Mouse (Mus musculus): Measurements from ENCODE around the gene Il1r1.

Il1r1 gene

GRCm38 (mm10) chr1:40231116-40231515 lies 6.2 kb downstream of the Il1r1 start:
- no peak for DNase-seq (ENCODE audit: low read depth, low spot score)

- no peak for DNase-seq (ENCODE audit: low read depth, low spot score)
These were observed 8.3 kb downstream of the Il1r1 start for GRCm38 (mm10) chr1:40233217-40233616.

GRCm38 (mm10) chr1:40233621-40234020 lies 8.7 kb downstream of the Il1r1 start:
- DNase-seq (ENCODE audit: low read depth, low spot score) = no peak

GRCm38 (mm10) chr1:40235597-40236249 lies 10.8 kb downstream of the Il1r1 start:
- DNase-seq (ENCODE audit: low read depth, low spot score) = no peak

GRCm38 (mm10) chr1:40236694-40237093 lies 11.8 kb downstream of the Il1r1 start:
- no peak for DNase-seq (ENCODE audit: low read depth, low spot score)

GRCm38 (mm10) chr1:40237094-40237493 lies 12.2 kb downstream of the Il1r1 start:
- no peak for DNase-seq (ENCODE audit: low read depth, low spot score)

- DNase-seq (ENCODE audit: low read depth, low spot score) = no peak
These were observed 15.6 kb downstream of the Il1r1 start for GRCm38 (mm10) chr1:40240353-40241092.

GRCm38 (mm10) chr1:40242717-40243116 lies 17.8 kb downstream of the Il1r1 start:
- DNase-seq (ENCODE audit: low read depth, low spot score) = no peak

GRCm38 (mm10) chr1:40243561-40243998 lies 18.7 kb downstream of the Il1r1 start:
- no peak for DNase-seq (ENCODE audit: low read depth, low spot score)

GRCm38 (mm10) chr1:40250425-40250824 lies 25.5 kb downstream of the Il1r1 start:
- no peak for DNase-seq (ENCODE audit: low read depth, low spot score)

- DNase-seq (ENCODE audit: low read depth, low spot score) = no peak
These were observed 27.6 kb downstream of the Il1r1 start for GRCm38 (mm10) chr1:40252507-40252906.

- no peak for DNase-seq (ENCODE audit: low read depth, low spot score)
These were observed 29.1 kb downstream of the Il1r1 start for GRCm38 (mm10) chr1:40253940-40254339.

GRCm38 (mm10) chr1:40254347-40255057 lies 29.6 kb downstream of the Il1r1 start:
- DNase-seq (ENCODE audit: low read depth, low spot score) = no peak

GRCm38 (mm10) chr1:40262441-40263121 lies 37.7 kb downstream of the Il1r1 start:
- no peak for DNase-seq (ENCODE audit: low read depth, low spot score)

GRCm38 (mm10) chr1:40263122-40263498 lies 38.2 kb downstream of the Il1r1 start:
- DNase-seq (ENCODE audit: low read depth, low spot score) = no peak

- DNase-seq (ENCODE audit: low read depth, low spot score) = no peak
These were observed 38.8 kb downstream of the Il1r1 start for GRCm38 (mm10) chr1:40263679-40264078.

- no peak for DNase-seq (ENCODE audit: low read depth, low spot score)
These were observed 40.5 kb downstream of the Il1r1 start for GRCm38 (mm10) chr1:40265301-40265835.

GRCm38 (mm10) chr1:40266431-40267260 lies 41.8 kb downstream of the Il1r1 start:
- DNase-seq (ENCODE audit: low read depth, low spot score) = no peak

- no peak for DNase-seq (ENCODE audit: low read depth, low spot score)
These were observed 43.0 kb downstream of the Il1r1 start for GRCm38 (mm10) chr1:40267846-40268245.

GRCm38 (mm10) chr1:40268536-40268935 lies 43.7 kb downstream of the Il1r1 start:
- no peak for DNase-seq (ENCODE audit: low read depth, low spot score)

- DNase-seq (ENCODE audit: low read depth, low spot score) = no peak
These were observed 45.5 kb downstream of the Il1r1 start for GRCm38 (mm10) chr1:40270415-40270814.
